Mouse (Mus musculus): ENCODE data around the gene Parp8.

Gene Parp8

DNA sequence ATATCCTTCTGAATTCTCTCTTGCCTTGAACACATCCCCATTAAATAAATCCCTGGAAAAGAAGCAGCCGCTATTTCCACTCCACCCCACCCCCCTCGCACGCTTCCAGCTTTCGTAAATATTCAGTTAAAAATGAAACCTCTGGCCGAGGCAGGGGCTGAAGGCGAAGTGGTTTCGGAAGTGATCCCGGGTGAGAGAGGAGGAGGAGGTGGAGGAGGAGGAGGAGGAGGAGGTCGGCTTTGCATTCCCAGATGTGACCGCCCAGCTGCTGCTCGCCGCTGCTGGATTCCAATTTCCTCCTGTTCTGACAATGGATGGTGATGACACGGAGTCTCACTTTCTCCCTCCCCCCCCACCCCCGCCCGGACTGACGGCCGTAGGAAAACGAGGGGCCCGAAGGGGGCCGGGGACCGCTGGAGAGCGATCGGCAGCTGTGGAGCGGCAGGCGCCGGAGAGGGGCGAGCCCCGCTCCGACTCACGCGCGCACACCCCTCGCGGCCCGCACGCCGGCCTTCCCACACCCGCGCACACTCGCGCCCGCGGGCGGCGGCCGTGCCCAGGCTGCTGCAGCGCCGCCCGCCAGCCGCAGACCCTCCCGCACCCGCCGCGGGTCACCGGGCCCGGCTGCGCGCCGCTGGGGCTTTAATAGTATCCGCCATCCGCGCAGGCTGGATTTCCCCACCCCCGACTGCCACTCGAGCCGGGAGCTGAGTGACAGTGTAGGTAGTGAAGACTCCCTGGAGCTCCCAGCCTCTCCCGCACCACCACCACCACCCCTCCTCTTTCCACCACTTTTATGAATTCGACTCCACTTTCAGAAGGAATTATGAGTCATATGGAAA, at the start of gene Parp8:
TSS of gene Parp8 (minus strand) at position 312 of the 842 bp plus-strand sequence.
- peak; percentile 66 for DNase-seq (ENCODE audit: low read depth, low spot score)

DNA sequence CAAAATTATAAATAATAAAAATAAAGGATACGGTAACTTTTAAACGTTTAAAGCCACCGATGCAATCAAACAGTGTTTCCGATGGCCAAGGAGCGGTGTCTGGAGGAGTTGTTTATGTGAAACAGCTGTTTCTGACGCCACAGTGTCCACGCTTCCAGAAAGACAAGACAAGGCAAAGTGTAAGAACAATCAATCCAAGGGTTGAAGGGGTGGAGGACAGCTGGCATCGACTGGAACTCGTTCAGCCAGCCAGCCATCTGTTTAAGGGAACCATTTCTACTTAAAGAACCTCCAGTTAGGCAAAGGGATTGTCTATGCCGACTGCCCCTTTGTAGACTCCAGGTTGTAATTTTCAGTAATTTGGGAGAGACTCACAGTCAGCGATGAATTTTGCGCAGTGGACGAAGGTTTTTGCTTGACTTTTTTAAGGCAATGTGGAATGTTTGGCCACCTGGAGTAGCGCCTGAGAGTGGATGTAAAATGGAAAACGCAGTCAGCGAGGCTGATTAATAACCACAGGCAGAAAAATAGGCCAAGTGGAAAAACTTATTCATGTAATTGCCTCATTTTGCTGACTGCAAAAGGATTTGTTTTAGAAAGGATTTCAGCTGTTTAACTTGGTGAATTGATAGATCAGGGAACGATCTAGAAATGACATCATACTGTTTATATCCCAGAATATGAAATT, 37.4 kb upstream of the Parp8 start:
- DNase-seq (ENCODE audit: low read depth, low spot score): no peak

DNA sequence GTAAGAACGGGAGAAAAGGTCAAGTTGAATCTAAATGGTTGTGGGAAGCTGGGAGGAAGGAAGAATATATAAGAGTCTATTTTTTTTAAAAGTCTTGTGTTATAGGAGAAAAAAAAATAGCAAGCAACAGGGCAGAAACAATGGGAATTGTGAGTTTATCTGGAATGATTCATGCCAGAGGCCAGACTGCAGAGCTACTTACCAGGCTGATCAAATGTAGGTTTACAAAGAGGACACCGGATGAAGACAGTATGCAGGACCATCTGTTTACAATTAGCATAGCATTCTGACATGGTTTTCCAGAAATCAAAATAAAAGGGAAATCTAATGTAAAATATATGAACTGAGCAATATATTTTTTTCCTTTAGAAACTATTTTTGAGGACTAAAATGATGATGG, 31.1 kb upstream of the Parp8 start:
- DNase-seq (ENCODE audit: low read depth, low spot score): no peak

DNA sequence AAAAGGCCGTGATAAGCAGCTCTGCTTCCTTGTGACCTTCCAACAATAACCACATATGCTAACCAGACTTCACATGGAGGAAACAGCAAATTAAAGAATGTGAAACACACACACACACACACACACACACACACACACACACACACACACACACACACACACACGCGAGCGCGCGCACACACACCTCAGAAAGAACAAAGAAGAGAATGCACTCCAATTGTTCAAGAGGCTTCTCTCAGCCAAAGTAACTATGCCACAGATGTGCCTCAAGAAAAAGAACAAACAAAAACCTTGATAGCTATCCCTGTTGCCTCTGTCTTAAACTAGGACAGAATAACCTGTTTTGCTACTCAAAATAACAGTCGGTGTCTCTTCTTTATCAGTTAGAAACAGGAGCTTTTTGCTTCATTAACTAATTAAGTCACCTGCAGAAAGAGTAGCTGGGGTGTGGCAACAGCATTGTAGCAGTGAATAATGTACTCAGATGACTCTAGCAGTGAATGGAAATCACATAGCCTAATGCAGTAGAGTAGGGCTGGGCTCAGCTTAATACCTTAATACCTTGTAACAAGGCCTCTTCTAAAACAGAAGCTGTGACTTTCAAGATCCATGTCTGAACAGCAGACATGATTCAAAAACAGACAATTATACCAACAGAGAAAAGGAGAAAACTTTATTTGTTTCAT, 29.6 kb upstream of the Parp8 start:
- peak; percentile 56 for DNase-seq (ENCODE audit: low read depth, low spot score)

DNA sequence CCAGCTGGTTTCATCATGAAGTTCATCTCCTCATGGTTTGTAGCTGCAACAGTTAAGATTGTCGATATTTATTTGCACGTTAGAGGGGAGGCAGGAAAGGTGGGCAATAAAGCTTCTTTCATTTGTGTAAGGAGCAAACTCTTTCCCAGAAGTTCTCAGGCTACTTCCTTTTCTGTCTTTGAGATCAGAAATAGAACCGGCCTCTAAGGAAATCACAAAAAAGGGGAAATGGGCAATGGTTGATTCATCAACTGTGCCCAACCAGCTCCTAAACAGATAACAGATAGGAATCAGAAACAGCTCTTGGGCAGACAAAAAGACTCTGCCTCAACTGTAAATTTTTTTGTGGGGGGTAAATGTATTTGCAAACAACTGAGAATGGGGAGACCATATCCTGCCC, 27.4 kb upstream of the Parp8 start:
- no peak for DNase-seq (ENCODE audit: low read depth, low spot score)

DNA sequence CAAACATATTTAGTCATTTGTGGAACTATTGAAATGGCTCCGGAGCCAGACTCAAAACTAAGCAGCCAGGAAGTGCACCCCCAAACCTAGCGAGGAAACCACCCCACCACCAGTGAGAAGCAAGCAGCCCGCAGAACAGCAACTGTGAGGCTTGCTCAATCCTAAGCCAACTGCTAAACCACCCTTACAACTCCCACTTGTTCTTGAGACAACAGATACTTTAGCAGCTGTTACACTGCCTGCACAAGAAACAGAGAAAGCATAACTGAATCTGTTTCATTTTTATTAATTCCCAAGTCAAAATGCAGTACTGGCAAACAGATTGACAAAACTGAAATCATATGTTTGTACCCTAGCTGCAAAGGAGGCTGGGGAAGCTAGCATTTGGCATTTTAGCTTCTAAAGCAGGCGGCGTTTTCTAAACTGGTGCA, 23.2 kb upstream of the Parp8 start:
- peak; percentile 73 for DNase-seq (ENCODE audit: low read depth, low spot score)

DNA sequence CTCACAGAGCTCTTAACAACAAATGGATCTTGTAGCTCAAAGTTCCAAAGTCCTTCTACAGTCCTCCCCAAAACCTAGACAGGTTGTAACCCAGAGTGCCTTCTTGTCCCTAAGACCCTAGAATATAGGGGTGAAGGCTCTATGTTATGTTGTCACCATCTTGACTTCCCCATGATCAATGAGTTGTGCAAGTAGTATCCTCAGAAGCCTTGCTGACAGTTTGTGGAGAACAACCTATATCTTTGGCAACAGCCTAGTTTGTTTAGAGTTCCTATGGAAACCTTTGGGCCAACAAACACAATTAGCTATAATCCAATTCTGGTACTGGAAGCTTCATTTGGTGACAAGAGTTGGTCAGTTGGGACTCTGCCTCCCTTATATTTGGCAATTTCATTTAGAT, 18.2 kb upstream of the Parp8 start:
- DNase-seq (ENCODE audit: low read depth, low spot score): no peak

DNA sequence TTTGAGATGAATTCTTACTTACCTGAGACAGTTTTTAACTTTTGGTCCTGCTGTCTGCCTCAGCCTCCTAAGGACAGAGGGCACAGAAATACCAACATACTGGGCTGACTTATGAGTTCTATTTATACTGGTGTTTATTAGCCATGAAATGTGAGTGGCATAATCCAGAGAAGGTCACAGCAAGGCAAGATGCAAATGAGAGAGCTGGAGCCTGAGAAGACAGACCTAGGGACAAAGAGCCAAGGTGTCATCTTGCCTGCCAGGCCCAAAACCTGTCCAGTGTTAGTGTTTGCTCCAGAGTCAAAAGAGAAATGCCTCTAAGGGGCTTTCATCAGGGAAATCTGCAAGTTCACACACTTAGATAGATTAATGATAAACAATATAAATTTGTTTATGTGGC, 15.7 kb upstream of the Parp8 start:
- DNase-seq (ENCODE audit: low read depth, low spot score): no peak

DNA sequence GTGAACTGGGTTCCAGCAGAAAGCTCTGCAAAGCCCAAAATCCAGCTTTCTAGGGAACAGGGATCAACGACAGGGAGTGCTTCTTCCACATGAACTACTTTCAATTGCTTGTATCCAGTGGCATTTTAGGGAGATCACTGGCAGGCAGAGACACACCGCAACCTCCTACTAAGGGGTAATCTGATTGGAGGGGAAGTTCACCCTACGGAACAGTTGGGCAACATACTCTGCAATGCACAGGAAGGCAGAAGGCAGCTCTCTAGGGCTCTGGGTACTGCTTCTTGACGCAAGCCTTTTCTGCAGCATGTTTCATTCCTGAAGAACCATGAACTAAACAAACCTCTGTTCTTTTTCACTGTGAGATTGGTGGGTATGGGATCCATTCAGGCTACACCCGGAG, 10.9 kb upstream of the Parp8 start:
- no peak for DNase-seq (ENCODE audit: low read depth, low spot score)

DNA sequence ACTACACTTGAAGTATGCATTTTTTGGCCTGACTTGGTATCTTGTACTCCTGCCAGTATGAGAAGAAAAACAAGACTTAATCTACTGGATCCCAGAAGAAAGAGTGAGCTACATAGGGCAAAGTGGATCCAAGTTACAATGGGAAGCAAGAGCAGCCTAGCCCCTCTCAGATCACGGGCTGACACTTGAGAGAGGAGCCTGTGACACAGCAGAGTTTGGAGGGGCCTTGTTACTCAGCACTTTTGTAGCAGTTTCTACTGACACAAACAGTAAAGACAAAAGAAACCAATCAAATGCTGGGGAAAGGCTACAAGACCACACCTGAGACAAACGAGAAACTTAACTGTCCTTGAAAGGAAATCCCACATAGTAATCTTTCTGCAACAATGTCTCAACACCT, 9.8 kb upstream of the Parp8 start:
- no peak for DNase-seq (ENCODE audit: low read depth, low spot score)

DNA sequence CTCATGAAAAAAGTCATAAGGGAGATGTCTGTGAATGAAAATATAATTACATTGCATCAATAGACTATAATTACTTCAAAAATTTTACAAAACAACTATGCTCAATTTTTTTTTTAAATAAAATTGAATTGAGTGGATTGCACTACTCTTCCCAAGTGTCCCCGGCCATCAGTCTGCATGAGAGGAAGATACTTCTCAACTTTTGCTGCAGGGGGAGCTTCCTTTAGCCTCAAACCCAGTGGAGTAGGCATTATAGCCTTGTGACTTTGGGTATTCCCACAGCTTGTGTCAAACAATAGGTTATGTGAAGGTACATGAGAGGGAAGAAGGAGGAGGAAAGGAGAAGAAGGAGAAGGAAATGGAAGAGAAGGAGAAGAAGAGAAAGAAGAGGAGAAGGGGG, 9.3 kb upstream of the Parp8 start:
- DNase-seq (ENCODE audit: low read depth, low spot score): no peak

DNA sequence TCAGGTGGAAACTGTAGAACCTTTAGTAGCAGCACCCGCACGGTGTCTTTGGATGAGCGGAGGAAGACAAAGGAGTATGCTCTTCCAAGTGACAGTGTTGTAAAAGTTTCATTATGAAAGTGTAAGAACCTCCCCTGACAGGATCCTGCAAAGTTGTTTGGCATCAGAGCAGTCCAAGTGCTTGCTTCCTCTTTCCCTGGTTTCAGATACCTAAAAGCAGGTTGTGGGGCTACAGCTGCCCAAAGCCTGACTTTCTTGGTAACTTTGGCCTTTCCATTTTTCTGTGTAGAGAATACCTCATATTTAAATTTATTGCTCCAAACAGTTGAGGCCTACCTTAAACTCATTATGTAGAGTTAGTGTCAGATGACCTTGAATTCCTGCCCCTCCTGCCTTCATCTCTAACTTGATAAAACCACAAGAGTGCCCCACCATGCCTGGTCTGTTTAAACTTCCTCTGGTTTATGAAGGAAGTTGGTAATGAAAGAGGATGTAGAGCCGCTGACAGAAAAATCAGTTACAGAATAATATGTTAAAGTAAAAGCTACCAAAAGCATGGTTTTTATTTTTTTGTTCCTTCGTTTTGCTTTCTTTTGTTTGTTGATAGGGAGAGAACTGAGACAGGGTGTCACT, 8.5 kb upstream of the Parp8 start:
- peak; percentile 37 for DNase-seq (ENCODE audit: low read depth, low spot score)

DNA sequence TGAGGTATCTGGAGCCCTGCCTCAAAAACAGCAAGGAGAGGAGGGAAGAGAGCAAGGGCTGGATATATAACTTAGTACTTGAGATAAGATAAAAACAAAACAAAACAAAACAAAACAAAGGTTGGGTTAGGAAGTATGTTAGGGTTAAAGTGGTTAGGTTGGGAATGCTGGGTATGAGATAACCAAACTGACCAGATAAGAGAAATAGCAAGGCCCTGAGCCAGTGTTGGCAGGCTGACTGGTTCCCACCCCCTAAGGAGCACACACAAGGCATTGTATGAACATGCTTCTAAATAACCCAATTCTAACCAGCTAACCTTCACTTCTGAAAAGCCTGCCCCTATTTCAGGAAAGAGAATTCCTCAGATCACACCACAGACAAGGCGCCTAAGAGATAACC, 7.1 kb upstream of the Parp8 start:
- DNase-seq (ENCODE audit: low read depth, low spot score): no peak

DNA sequence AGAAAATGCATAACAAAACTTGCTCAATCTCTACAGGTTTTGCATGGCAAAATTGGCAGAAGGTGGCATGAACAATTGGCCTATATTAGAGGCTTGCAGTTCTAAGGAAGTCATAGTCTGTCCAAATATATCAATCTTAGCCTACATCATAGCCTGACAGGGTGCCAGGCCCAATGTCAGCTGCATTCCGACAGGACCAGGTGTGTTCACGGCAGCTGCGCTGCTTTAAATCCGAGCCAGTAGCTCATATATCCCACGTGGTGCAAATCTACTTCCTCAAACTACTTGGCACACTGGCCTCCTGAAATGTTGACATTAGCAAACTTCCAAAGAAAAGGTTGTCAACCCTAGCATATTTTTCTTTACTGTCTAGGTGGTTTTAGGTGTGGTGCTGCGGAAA, 6.2 kb upstream of the Parp8 start:
- DNase-seq (ENCODE audit: low read depth, low spot score): no peak

DNA sequence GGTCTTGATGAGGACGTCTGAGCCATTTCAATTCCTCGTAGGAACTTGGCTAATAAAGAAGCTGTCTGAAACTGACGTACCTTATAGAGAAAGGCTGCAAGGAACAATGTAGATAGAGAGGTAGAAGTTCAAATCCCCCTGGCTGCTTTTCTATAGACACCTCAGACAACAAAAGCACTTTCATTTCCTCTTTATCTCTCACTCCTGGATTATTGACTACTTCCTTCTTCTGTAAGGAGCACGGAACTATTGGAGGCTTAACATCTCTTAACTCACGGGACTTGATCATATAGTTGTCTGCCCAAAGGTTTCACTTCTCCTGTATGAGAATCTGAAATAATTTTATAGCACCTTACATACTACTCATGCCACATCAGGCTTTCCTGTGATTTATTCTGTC, 2.9 kb upstream of the Parp8 start:
- DNase-seq (ENCODE audit: low read depth, low spot score): no peak

DNA sequence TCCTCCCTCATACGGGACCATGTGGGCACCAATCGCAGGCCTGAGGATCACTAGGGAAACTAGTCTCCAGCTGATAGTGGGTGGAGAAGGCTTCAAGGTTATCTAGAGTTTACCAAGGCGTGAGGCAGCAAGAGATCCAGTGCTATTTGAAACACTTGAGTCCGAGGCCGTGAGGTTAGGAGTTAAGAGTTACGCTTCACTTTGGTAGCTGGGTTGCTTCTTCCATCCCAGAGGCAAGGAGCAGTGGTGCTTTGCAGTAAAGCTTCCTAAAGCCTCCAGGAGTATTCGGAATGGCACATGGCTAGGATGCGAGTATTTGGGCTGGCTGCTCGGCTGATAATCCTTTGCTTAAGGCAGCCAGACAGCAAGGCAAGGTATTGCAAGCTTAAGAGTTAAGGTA, 2.0 kb upstream of the Parp8 start:
- no peak for DNase-seq (ENCODE audit: low read depth, low spot score)

DNA sequence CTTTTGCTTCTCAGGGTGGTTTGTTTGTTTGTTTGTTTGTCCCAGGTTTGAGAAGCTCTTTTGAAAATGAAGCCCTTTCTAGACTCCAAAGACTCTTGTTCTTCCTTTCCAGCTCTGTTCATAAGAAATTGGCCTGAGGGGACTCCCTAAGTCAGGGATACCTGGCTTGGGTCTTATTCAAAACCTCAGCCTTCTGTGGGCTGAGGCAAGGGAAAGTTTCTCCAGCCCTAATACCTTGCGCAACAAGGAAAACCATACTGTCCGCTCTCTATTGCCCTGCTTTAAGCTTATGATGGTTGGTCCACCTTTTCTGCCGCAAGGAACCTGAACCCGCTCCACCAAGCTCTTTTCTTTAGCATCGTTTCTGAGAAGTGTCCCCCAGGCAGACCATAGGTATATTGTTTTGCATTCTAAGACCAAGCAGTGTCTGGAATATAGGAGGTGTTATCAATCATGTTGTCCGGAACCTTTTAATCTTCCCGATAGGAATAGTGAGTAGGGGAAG, 991 bp upstream of the Parp8 start:
- DNase-seq (ENCODE audit: low read depth, low spot score): no peak

DNA sequence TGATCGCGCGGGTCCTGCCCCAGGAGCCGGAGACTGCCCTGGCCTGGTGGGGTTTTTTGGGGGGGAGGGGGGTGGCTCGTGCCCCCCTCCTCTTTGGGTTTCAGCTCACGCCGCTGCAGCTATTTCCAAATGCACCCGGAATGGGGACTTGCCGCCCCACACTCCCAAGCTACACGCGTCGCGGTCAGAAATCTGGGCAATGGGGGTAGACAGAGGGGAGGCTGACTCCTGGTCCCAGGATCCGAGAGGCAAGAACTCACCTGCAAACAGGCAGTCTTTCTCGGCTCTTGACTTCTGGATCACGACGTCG, 466 bp downstream of the Parp8 start:
- DNase-seq (ENCODE audit: low read depth, low spot score): peak; percentile 57

DNA sequence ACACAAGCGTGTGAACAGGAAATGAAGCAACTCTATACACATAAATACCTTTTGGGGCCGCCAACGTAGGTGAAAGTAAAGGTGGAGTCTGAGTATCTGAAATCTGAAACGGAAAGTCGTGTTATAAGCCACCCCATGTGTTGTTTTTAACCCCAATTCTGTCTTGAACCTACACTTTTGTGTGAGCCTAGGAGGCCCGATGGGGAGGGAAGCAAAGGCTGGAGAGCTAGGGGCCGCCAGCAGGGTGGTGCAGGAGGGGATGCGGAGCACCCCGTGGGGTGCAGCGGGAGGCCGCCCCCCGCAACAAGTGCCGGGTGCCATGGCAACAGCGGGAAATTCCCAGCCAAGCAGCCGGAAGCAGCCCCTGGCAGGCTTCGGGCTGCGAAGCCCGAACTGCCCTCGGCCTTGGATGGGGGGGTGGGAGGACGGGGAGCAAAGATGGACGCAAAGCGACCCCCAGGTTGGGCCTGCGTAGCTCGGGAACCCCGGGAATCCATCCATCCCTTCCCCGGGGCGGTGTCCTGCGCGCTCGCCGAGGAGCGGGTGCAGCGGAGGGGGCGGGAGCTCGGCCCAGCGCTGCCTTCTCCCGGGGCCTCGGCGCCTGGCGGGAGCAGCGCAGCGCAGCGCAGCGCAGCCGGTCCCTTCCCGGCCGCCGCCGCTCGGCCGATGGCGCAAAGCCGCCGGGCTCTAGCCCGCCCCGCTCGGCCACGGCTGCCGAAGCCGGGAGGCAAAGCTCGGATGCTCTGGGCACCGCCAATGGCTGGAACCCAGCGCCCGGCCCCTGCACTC, 1.0 kb downstream of the Parp8 start:
- DNase-seq (ENCODE audit: low read depth, low spot score): peak; percentile 92

DNA sequence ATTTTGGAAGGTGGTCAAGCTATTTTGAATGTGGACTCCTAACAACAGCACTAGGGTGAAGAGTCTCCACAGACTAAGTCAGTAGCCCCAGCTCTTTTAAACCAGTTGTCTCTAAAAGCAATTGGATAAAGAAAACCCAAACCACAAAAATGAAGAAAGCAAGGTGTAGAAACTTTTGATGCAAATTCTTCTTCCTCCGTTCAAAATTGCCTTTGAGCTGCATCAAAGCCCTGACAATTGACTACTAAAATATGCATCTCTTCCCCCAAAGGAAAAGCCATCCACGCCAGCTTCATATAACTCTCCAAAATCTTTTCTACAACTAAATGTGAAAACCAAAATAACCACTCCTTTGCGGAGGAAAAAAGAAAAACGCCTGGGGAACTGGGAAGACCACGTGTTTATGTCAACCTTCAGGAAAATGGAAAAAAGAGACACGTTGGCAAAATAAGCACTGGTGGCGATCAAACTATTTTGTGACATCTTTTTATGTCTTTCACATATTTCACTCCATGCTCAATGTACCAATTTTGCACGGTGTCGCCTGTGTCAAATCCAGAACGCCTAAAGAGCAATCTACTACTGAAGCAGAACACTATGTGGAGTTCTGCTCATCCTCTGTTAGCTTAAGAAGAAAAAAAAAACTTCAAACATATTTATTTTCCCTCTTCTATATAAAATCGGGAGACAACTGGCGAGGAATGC, 1.8 kb downstream of the Parp8 start:
- peak; percentile 55 for DNase-seq (ENCODE audit: low read depth, low spot score)

DNA sequence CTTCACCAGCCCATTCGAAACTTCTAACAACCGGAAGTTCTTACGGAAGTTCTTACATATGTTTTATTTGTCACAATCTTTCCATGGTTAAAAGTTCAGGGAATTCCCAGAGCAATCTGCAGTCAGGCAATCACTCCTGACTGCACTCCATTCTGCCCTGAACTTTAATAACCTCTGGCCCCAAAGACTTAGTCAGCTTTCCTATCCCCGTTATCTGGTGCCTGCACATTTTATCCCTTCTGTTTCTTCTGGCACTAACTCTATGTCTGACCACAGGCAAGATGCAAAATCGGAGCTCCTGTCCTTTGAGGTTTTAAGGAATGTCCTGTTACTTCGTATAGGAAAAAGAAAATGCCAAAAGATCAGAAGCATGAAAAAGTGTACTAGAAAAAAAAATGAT, 4.7 kb downstream of the Parp8 start:
- DNase-seq (ENCODE audit: low read depth, low spot score): peak; percentile 30
